Mouse (Mus musculus) kidney, embryonic 16.5 days (tissue): Measurements from ENCODE around the gene Nanos3. TPM values are rescaled to one million over a fixed set of nuclear protein-coding genes. Genes with fewer than 3 reads are reported as not detected.

Experiments
- ATAC-seq: fragments of 200-750 bp; cut with Nextera tagmentation; 2 replicates; pipeline ENCODE4 v1.8.0; 2017; ENCODE audit warnings: moderate TSS enrichment; ENCODE audit not compliant: low FRiP score, low TSS enrichment
- H3K27ac ChIP-seq: fragments of 300-500 bp; sonication (generic); 2 replicates; pipeline ENCODE4 v1.5.1; 2014; ENCODE audit warnings: low read length
- H3K27me3 ChIP-seq: fragments of 300-500 bp; sonication (generic); 2 replicates; pipeline ENCODE4 v1.6.1; 2014; ENCODE audit warnings: low read length, control low read depth, mixed read lengths; ENCODE audit not compliant: insufficient read depth
- H3K36me3 ChIP-seq: fragments of 300-500 bp; sonication (generic); 2 replicates; pipeline ENCODE4 v1.6.1; 2014; ENCODE audit warnings: low read length, control low read depth, mixed read lengths; ENCODE audit not compliant: insufficient read depth
- H3K4me1 ChIP-seq: fragments of 300-500 bp; sonication (generic); 2 replicates; pipeline ENCODE4 v1.6.1; 2014; ENCODE audit warnings: low read length, control low read depth, mixed read lengths; ENCODE audit not compliant: insufficient read depth
- H3K4me2 ChIP-seq: fragments of 300-500 bp; sonication (generic); replicated peaks from 2 replicates; pipeline ENCODE4 v1.6.1; 2014; ENCODE audit warnings: low read depth, low read length
- H3K4me3 ChIP-seq: fragments of 300-500 bp; sonication (generic); 2 replicates; pipeline ENCODE4 v1.5.1; 2014; ENCODE audit warnings: mild to moderate bottlenecking, low read length
- H3K9ac ChIP-seq: fragments of 300-500 bp; sonication (generic); replicated peaks from 2 replicates; pipeline ENCODE4 v1.6.1; 2014; ENCODE audit warnings: low read length
- H3K9me3 ChIP-seq: fragments of 300-500 bp; sonication (generic); 2 replicates; pipeline ENCODE4 v1.6.1; 2016; ENCODE audit warnings: low read length, control low read depth
- WGBS: fragments of 180-500 bp; shearing (Covaris S2); extraction: QIAGEN DNeasy Blood & Tissue Kit; methylation state at CpG from one replicate; pipeline ENCODE4 v1.1.7; 2014; 5-methylcytosine and 5-hydroxymethylcytosine counted together
- polyA plus RNA-seq: library from polyadenylated mRNA; unstranded; fragments of >200 nt; fragmentation: Nextera tagmentation; extraction: Ambion mirVana; gene quantifications from 2 replicates; pipeline ENCODE4 v1.2.1, GENCODE M21; 2015

Gene Nanos3
- polyA plus RNA-seq, 1 experiment from 2014 or later = 2.6 TPM

GRCm38 (mm10) chr8:84202466-84202865 lies 17.4 kb upstream of the Nanos3 start:
- Histone ChIP-seq H3K27me3 (no peaks in the 10 kb centered on the region), H3K4me3 (peak overlapping the region; percentile 75), H3K9me3 (no peaks in the 10 kb centered on the region), H3K4me2 (peak overlapping the region; percentile 78), H3K36me3 (peaks cover 10% of the 10 kb centered on the region; the same call in 1 of the 2 replicates), H3K9ac (peak overlapping the region; percentile 92), H3K27ac (peak overlapping the region; percentile 99), H3K4me1 (peaks cover 69% of the 10 kb centered on the region)
- no peak for ATAC-seq
- WGBS = 64% methylated on average over 9 of the region's 9 CpGs

- 46% methylated on average over 15 of the region's 15 CpGs for WGBS
- peak overlapping the region; percentile 78 for H3K4me2 ChIP-seq
- H3K4me1 ChIP-seq = peaks cover 63% of the 10 kb centered on the region
- peak overlapping the region; percentile 75 for H3K4me3 ChIP-seq
- H3K36me3 ChIP-seq = peaks cover 4% of the 10 kb centered on the region; the same call in 1 of the 2 replicates
- H3K9ac ChIP-seq = peak overlapping the region; percentile 92
- peak overlapping the region; percentile 99 for H3K27ac ChIP-seq
- no peak for ATAC-seq
- no peaks in the 10 kb centered on the region for H3K27me3 ChIP-seq
- H3K9me3 ChIP-seq = no peaks in the 10 kb centered on the region
Measured at GRCm38 (mm10) chr8:84201545-84202245, 16.7 kb upstream of the Nanos3 start.

GRCm38 (mm10) chr8:84200652-84201544 lies 15.9 kb upstream of the Nanos3 start:
- peaks cover 63% of the 10 kb centered on the region for H3K4me1 ChIP-seq
- no peaks in the 10 kb centered on the region for H3K27me3 ChIP-seq
- ATAC-seq = peak; percentile 14
- no peaks in the 10 kb centered on the region; the same call in 1 of the 2 replicates for H3K36me3 ChIP-seq
- no peaks in the 10 kb centered on the region for H3K9me3 ChIP-seq
- WGBS = 3% methylated on average over 59 of the region's 70 CpGs
- peak overlapping the region; percentile 99 for H3K27ac ChIP-seq
- peak overlapping the region; percentile 78 for H3K4me2 ChIP-seq
- H3K4me3 ChIP-seq = peak overlapping the region; percentile 75
- peak overlapping the region; percentile 92 for H3K9ac ChIP-seq

GRCm38 (mm10) chr8:84200126-84200555 lies 15.1 kb upstream of the Nanos3 start:
- Histone ChIP-seq H3K4me1 (peaks cover 63% of the 10 kb centered on the region), H3K36me3 (no peaks in the 10 kb centered on the region), H3K9me3 (no peaks in the 10 kb centered on the region), H3K27ac (peak overlapping the region; percentile 99), H3K27me3 (no peaks in the 10 kb centered on the region), H3K4me2 (peak overlapping the region; percentile 78), H3K4me3 (peak overlapping the region; percentile 75), H3K9ac (peak overlapping the region; percentile 92)
- 15% methylated on average over 8 of the region's 8 CpGs for WGBS
- no peak for ATAC-seq

- no peak overlapping the region for H3K4me3 ChIP-seq
- no peaks in the 10 kb centered on the region for H3K36me3 ChIP-seq
- peak overlapping the region; percentile 78; the same call in 1 of the 2 replicates for H3K4me2 ChIP-seq
- ATAC-seq = no peak
- 44% methylated on average over 11 of the region's 11 CpGs for WGBS
- peak overlapping the region; percentile 92 for H3K9ac ChIP-seq
- no peaks in the 10 kb centered on the region for H3K9me3 ChIP-seq
- H3K4me1 ChIP-seq = peaks cover 63% of the 10 kb centered on the region
- peak overlapping the region; percentile 99 for H3K27ac ChIP-seq
- H3K27me3 ChIP-seq = no peaks in the 10 kb centered on the region
Measured at GRCm38 (mm10) chr8:84199348-84200125, 14.5 kb upstream of the Nanos3 start.

GRCm38 (mm10) chr8:84198871-84199270 lies 13.9 kb upstream of the Nanos3 start:
- H3K36me3 ChIP-seq = no peaks in the 10 kb centered on the region
- H3K4me1 ChIP-seq = peaks cover 60% of the 10 kb centered on the region
- peak overlapping the region; percentile 99 for H3K27ac ChIP-seq
- H3K9ac ChIP-seq = 0 out of 2 replicates have a peak overlapping the region, but pooled peaks have one; percentile 8
- peak overlapping the region; percentile 64; the same call in 1 of the 2 replicates for H3K4me2 ChIP-seq
- no peak for ATAC-seq
- no peak overlapping the region; the same call in 1 of the 2 replicates for H3K4me3 ChIP-seq
- 20% methylated on average over 4 of the region's 4 CpGs for WGBS
- H3K9me3 ChIP-seq = no peaks in the 10 kb centered on the region
- no peaks in the 10 kb centered on the region for H3K27me3 ChIP-seq

- Histone ChIP-seq H3K4me1 (peaks cover 56% of the 10 kb centered on the region), H3K36me3 (no peaks in the 10 kb centered on the region), H3K9ac (peak overlapping the region; percentile 72), H3K4me3 (peak overlapping the region; percentile 54), H3K27ac (peak overlapping the region; percentile 99), H3K27me3 (no peaks in the 10 kb centered on the region), H3K9me3 (no peaks in the 10 kb centered on the region), H3K4me2 (peak overlapping the region; percentile 64)
- ATAC-seq = peak; percentile 80
- 2% methylated on average over 30 of the region's 30 CpGs for WGBS
Measured at GRCm38 (mm10) chr8:84197922-84198774, 13.1 kb upstream of the Nanos3 start.

GRCm38 (mm10) chr8:84197141-84197921 lies 12.3 kb upstream of the Nanos3 start:
- Histone ChIP-seq H3K4me1 (peaks cover 54% of the 10 kb centered on the region), H3K36me3 (no peaks in the 10 kb centered on the region), H3K4me2 (peak overlapping the region; percentile 64), H3K4me3 (peak overlapping the region; percentile 54), H3K9me3 (no peaks in the 10 kb centered on the region), H3K27ac (peak overlapping the region; percentile 99), H3K9ac (peak overlapping the region; percentile 72), H3K27me3 (no peaks in the 10 kb centered on the region)
- ATAC-seq = peak; percentile 37
- WGBS = 1% methylated on average over 43 of the region's 43 CpGs
